In genomic region chr13:99940601-99941000, GRCm38 (mm10) we compare ENCODE assay signal across 10 mouse cellular contexts. TPM values are rescaled to one million over a fixed set of nuclear protein-coding genes. Genes with fewer than 3 reads are reported as not detected.
DNase-seq lines count a peak whose midpoint lies in the region; ATAC-seq and TF ChIP-seq lines count a peak whose summit lies in the region.
"Had no signal": no experiment of that assay in that cellular context is flagged by ENCODE, and none has a peak within 500 bp of the region (broad histone marks: within the 10 kb centered on the region; RNA-seq: fewer than 3 reads in every experiment).

No protein-coding gene starts in this region.

- H3K9me3 ChIP-seq in CH12.LX (replicated peaks; ENCODE audit: low read length): peaks cover 5% of the 10 kb centered on the region
- no peaks in the 10 kb centered on the region for H3K9me3 ChIP-seq in hindbrain, embryonic 13.5 days
- no peaks in the 10 kb centered on the region for H3K9me3 ChIP-seq in midbrain, embryonic 14.5 days (ENCODE audit: control insufficient read depth, low read length)
- peaks cover 4% of the 10 kb centered on the region; the same call in 1 of the 2 replicates for H3K9me3 ChIP-seq in intestine, embryonic 16.5 days (ENCODE audit: control insufficient read depth, low read length)
- H3K9me3 ChIP-seq in intestine, embryonic 15.5 days: no peaks in the 10 kb centered on the region

- no peak overlapping the region for H3K4me2 ChIP-seq in CH12.LX (ENCODE audit: insufficient read depth, low read depth, poor library complexity, severe bottlenecking)
- no peak overlapping the region for H3K4me2 ChIP-seq in hindbrain, embryonic 13.5 days
- 0 out of 2 replicates have a peak overlapping the region, but pooled peaks have one; percentile 10 for H3K4me2 ChIP-seq in midbrain, embryonic 14.5 days (ENCODE audit: low read length)
- H3K4me2 ChIP-seq in intestine, embryonic 16.5 days (ENCODE audit: low read depth, low read length): no peak overlapping the region
- H3K4me2 ChIP-seq in intestine, embryonic 15.5 days (replicated peaks): no peak overlapping the region

- H3K79me2 ChIP-seq in CH12.LX (replicated peaks; ENCODE audit: control insufficient read depth, extremely low read depth, insufficient read depth, poor library complexity, severe bottlenecking): no peaks in the 10 kb centered on the region

- WGBS in hindbrain, embryonic 13.5 days: 6% methylated on average over 2 of the region's 2 CpGs
- WGBS in midbrain, embryonic 14.5 days: 7% methylated on average over 2 of the region's 2 CpGs
- WGBS in intestine, embryonic 16.5 days: 21% methylated on average over 2 of the region's 2 CpGs
- 29% methylated on average over 2 of the region's 2 CpGs for WGBS in intestine, embryonic 15.5 days

- intact Hi-C loops in heart, postnatal 10 days (cut with DNase I): no loop called here

- no peak for TF ChIP-seq RAD21 in CH12.LX (IDR thresholded peaks at IDR 0.05; ENCODE audit: low read depth, low read length)

- no peak overlapping the region for H3K4me3 ChIP-seq in CH12.LX (replicated peaks in 1 of 3; ENCODE audit: low read depth in 2 of 3, low read length in 2 of 3, poor library complexity in 1 of 3)
- no peak overlapping the region for H3K4me3 ChIP-seq in hindbrain, embryonic 13.5 days
- H3K4me3 ChIP-seq in midbrain, embryonic 14.5 days (replicated peaks; ENCODE audit: low read depth, low read length): no peak overlapping the region
- H3K4me3 ChIP-seq in intestine, embryonic 16.5 days (ENCODE audit: low read length): no peak overlapping the region
- H3K4me3 ChIP-seq in intestine, embryonic 15.5 days (replicated peaks): no peak overlapping the region

- H3K9ac ChIP-seq in CH12.LX (ENCODE audit: insufficient read depth, low read depth): no peak overlapping the region
- 0 out of 2 replicates have a peak overlapping the region, but pooled peaks have one; percentile 24 for H3K9ac ChIP-seq in hindbrain, embryonic 13.5 days
- no peak overlapping the region for H3K9ac ChIP-seq in midbrain, embryonic 14.5 days (replicated peaks; ENCODE audit: low read length)
- no peak overlapping the region for H3K9ac ChIP-seq in intestine, embryonic 16.5 days (ENCODE audit: low read depth, low read length)
- H3K9ac ChIP-seq in intestine, embryonic 15.5 days: no peak overlapping the region

- TF ChIP-seq CTCF in CH12.LX (conservative IDR thresholded peaks at IDR 0.05 in 1 of 2, IDR thresholded peaks at IDR 0.05 in 1 of 2; ENCODE audit: low read depth in 2 of 2, low read length in 2 of 2): no peak
- TF ChIP-seq CTCF in brain, embryonic 14.5 days (IDR thresholded peaks at IDR 0.05; ENCODE audit: borderline replicate concordance, extremely low read depth, insufficient read depth, insufficient read length): no peak

- peak; percentile 40 for DNase-seq in CH12.LX (ENCODE audit: extremely low read depth)
- DNase-seq in brain, embryonic 14.5 days (ENCODE audit: low read depth): peak; percentile 93
- peak; percentile 89 for DNase-seq in midbrain, embryonic 14.5 days
- no peak for DNase-seq in heart, postnatal 10 days
- DNase-seq: liver had no signal

- H3K36me3 ChIP-seq in CH12.LX (replicated peaks in 1 of 2; ENCODE audit: control insufficient read depth in 1 of 2, insufficient read depth in 1 of 2, low read length in 1 of 2): no peaks in the 10 kb centered on the region
- no peaks in the 10 kb centered on the region; the same call in 1 of the 2 replicates for H3K36me3 ChIP-seq in hindbrain, embryonic 13.5 days
- H3K36me3 ChIP-seq in midbrain, embryonic 14.5 days (ENCODE audit: control insufficient read depth, insufficient read depth, low read length): no peaks in the 10 kb centered on the region
- no peaks in the 10 kb centered on the region for H3K36me3 ChIP-seq in intestine, embryonic 16.5 days (ENCODE audit: control insufficient read depth, insufficient read depth, low read length)
- no peaks in the 10 kb centered on the region for H3K36me3 ChIP-seq in intestine, embryonic 15.5 days

- H3K27me3 ChIP-seq in CH12.LX (replicated peaks): no peaks in the 10 kb centered on the region
- H3K27me3 ChIP-seq in hindbrain, embryonic 13.5 days: no peaks in the 10 kb centered on the region
- H3K27me3 ChIP-seq in midbrain, embryonic 14.5 days (ENCODE audit: control insufficient read depth, insufficient read depth, low read length): no peaks in the 10 kb centered on the region
- H3K27me3 ChIP-seq in intestine, embryonic 16.5 days (replicated peaks; ENCODE audit: control insufficient read depth, insufficient read depth, low read length): no peaks in the 10 kb centered on the region
- no peaks in the 10 kb centered on the region for H3K27me3 ChIP-seq in intestine, embryonic 15.5 days (replicated peaks)

- dilution Hi-C loops in CH12.LX (cut with MboI; ENCODE audit: extremely low pct_ligation_motif_present, extremely low pct_unique_long_range_greater_than_20kb, low sequenced_read_pairs): no loop called here

- peak; percentile 88 for ATAC-seq in hindbrain, embryonic 13.5 days (ENCODE audit: low FRiP score)
- peak; percentile 85 for ATAC-seq in midbrain, embryonic 14.5 days (ENCODE audit: low FRiP score, low TSS enrichment)
- no peak for ATAC-seq in intestine, embryonic 16.5 days
- no peak for ATAC-seq in inflammation-experienced regulatory T-cells, adult 6 months
- no peak for ATAC-seq in intestine, embryonic 15.5 days

- no peak for TF ChIP-seq EP300 in CH12.LX (IDR thresholded peaks at IDR 0.05; ENCODE audit: low read length)

- H3K27ac ChIP-seq in CH12.LX (ENCODE audit: insufficient read depth, low read depth): no peak overlapping the region
- H3K27ac ChIP-seq in hindbrain, embryonic 13.5 days: peak overlapping the region; percentile 64; the same call in 1 of the 2 replicates
- peak overlapping the region; percentile 60 for H3K27ac ChIP-seq in midbrain, embryonic 14.5 days (replicated peaks; ENCODE audit: low read depth, low read length)
- H3K27ac ChIP-seq in intestine, embryonic 16.5 days (ENCODE audit: low read length): no peak overlapping the region
- H3K27ac ChIP-seq in intestine, embryonic 15.5 days: no peak overlapping the region

- in situ Hi-C loops in CH12.LX (cut with MboI; ENCODE audit: low pct_ligation_motif_present, low pct_unique_long_range_greater_than_20kb, low sequenced_read_pairs): no loop called here

- H3K4me1 ChIP-seq in CH12.LX (ENCODE audit: control insufficient read depth in 1 of 2, insufficient read depth in 2 of 2): peaks cover 5 to 37% of the 10 kb centered on the region in 2 experiments; a peak in 3 of 4 replicates
- H3K4me1 ChIP-seq in hindbrain, embryonic 13.5 days (replicated peaks): peaks cover 33% of the 10 kb centered on the region
- peaks cover 31% of the 10 kb centered on the region for H3K4me1 ChIP-seq in midbrain, embryonic 14.5 days (ENCODE audit: control insufficient read depth, insufficient read depth, low read length)
- H3K4me1 ChIP-seq in intestine, embryonic 16.5 days (ENCODE audit: control insufficient read depth, insufficient read depth, low read length): no peaks in the 10 kb centered on the region
- H3K4me1 ChIP-seq in intestine, embryonic 15.5 days (replicated peaks): no peaks in the 10 kb centered on the region

- TF ChIP-seq POLR2A in CH12.LX (IDR thresholded peaks at IDR 0.05; ENCODE audit: low read depth, low read length): no peak
- TF ChIP-seq POLR2A in brain, embryonic 14.5 days (IDR thresholded peaks at IDR 0.05; ENCODE audit: borderline replicate concordance, extremely low read depth, insufficient read depth, insufficient read length, poor library complexity, severe bottlenecking): no peak

TF ChIP-seq in CH12.LX, 34 proteins besides CTCF, POLR2A, EP300 and RAD21:
- TF ChIP-seq RCOR1 (conservative IDR thresholded peaks at IDR 0.05; ENCODE audit: low read depth, low read length): no peak
- no peak for TF ChIP-seq PAX5 (IDR thresholded peaks at IDR 0.05; ENCODE audit: low read length)
- TF ChIP-seq ZKSCAN1 (IDR thresholded peaks at IDR 0.05; ENCODE audit: borderline replicate concordance, low read depth, low read length): no peak
- TF ChIP-seq MAFK (IDR thresholded peaks at IDR 0.05; ENCODE audit: insufficient replicate concordance, low read length): no peak
- no peak for TF ChIP-seq CHD2 (IDR thresholded peaks at IDR 0.05; ENCODE audit: low read length)
- no peak for TF ChIP-seq NRF1 (IDR thresholded peaks at IDR 0.05; ENCODE audit: low read depth, low read length)

RNA-seq across cellular contexts. Expression of gene Cartpt, which starts 39.7 kb away (rescaled TPM):
- not detected in 2 replicates for total RNA-seq in CH12.LX (2012; rRNA removed)
- not detected in 2 replicates for total RNA-seq in CH12.LX (2014; rRNA removed)
- polyA plus RNA-seq in CH12.LX (2012; ENCODE audit: insufficient read length, low read depth): not detected in 2 replicates
- 4.7 and 7.6 TPM in 2 replicates for polyA plus RNA-seq in brain, embryonic 14.5 days (2012; rRNA removed)
- 18.8 and 24.4 TPM in 2 replicates for polyA plus RNA-seq in hindbrain, embryonic 13.5 days (2015; fragmentation: Nextera tagmentation; extraction: Ambion mirVana)
- polyA plus RNA-seq in midbrain, embryonic 14.5 days (2014; fragmentation: Nextera tagmentation; extraction: Ambion mirVana): 18.4 and 24.8 TPM in 2 replicates
- 20.8 and 25.7 TPM in 2 replicates for polyA plus RNA-seq in intestine, embryonic 16.5 days (2015; fragmentation: Nextera tagmentation; extraction: Ambion mirVana)
- not detected for polyA plus RNA-seq in inflammation-experienced regulatory T-cells, adult 6 months (2017; shearing (Covaris generic))
- polyA plus RNA-seq in intestine, embryonic 15.5 days (2015; fragmentation: Nextera tagmentation; extraction: Ambion mirVana): 22.5 and 30.9 TPM in 2 replicates
- under 1 TPM in 1 of 2 experiments, not detected in 1; 0.29 TPM for total RNA-seq in heart, postnatal 10 days (2021)
- polyA plus RNA-seq: heart, postnatal 0 days had no signal

Comparison
In these comparisons a context has a peak if more than half of its experiments do, and no peak if none do; other contexts are left out.
1. DNase-seq: peak in CH12.LX (single experiment), brain, embryonic 14.5 days (single experiment) and midbrain, embryonic 14.5 days (single experiment); none in heart, postnatal 10 days (0 of 2).
2. H3K27ac ChIP-seq: peak in hindbrain, embryonic 13.5 days (single experiment) and midbrain, embryonic 14.5 days (single experiment); none in CH12.LX (single experiment), intestine, embryonic 16.5 days (single experiment) and intestine, embryonic 15.5 days (single experiment).
3. ATAC-seq: peak in hindbrain, embryonic 13.5 days (single experiment) and midbrain, embryonic 14.5 days (single experiment); none in intestine, embryonic 16.5 days (single experiment), inflammation-experienced regulatory T-cells, adult 6 months (single experiment) and intestine, embryonic 15.5 days (single experiment).